In genomic region chr8:125255006-125255685, GRCm38 (mm10) we compare ENCODE assay signal across 8 mouse cellular contexts.
DNase-seq lines count a peak whose midpoint lies in the region; ATAC-seq lines count a peak whose summit lies in the region.

No protein-coding gene starts in this region.

- H3K4me1 ChIP-seq in heart, embryonic 11.5 days (ENCODE audit: control insufficient read depth, insufficient read depth, low read length) = peaks cover 9% of the 10 kb centered on the region; the same call in 1 of the 2 replicates
- peaks cover 14% of the 10 kb centered on the region for H3K4me1 ChIP-seq in forebrain, embryonic 14.5 days (ENCODE audit: control insufficient read depth, insufficient read depth, low read length)
- peaks cover 36% of the 10 kb centered on the region for H3K4me1 ChIP-seq in neural tube, embryonic 13.5 days (replicated peaks)

- intact Hi-C loops in heart, postnatal 14 days (cut with DNase I) = no loop called here

- H3K9me3 ChIP-seq in heart, embryonic 11.5 days (replicated peaks; ENCODE audit: control insufficient read depth, low read length) = no peaks in the 10 kb centered on the region
- no peaks in the 10 kb centered on the region for H3K9me3 ChIP-seq in forebrain, embryonic 14.5 days (replicated peaks; ENCODE audit: control insufficient read depth, low read length)
- no peaks in the 10 kb centered on the region for H3K9me3 ChIP-seq in neural tube, embryonic 13.5 days

- H3K4me2 ChIP-seq in heart, embryonic 11.5 days = peak overlapping the region; percentile 75
- H3K4me2 ChIP-seq in forebrain, embryonic 14.5 days (ENCODE audit: low read length) = peak overlapping the region; percentile 82
- H3K4me2 ChIP-seq in neural tube, embryonic 13.5 days = peak overlapping the region; percentile 57

- ATAC-seq in heart, embryonic 11.5 days (replicated peaks; ENCODE audit: insufficient number of reproducible peaks, low FRiP score, low TSS enrichment) = no peak
- ATAC-seq in forebrain, embryonic 14.5 days = no peak; the same call in 1 of the 2 replicates
- ATAC-seq in neural tube, embryonic 13.5 days (ENCODE audit: low read depth) = peak; percentile 22; the same call in 1 of the 2 replicates

- no peaks in the 10 kb centered on the region for H3K27me3 ChIP-seq in heart, embryonic 11.5 days (ENCODE audit: control insufficient read depth, insufficient read depth, low read length)
- no peaks in the 10 kb centered on the region for H3K27me3 ChIP-seq in forebrain, embryonic 14.5 days (replicated peaks; ENCODE audit: control insufficient read depth, insufficient read depth, low read length)
- no peaks in the 10 kb centered on the region for H3K27me3 ChIP-seq in neural tube, embryonic 13.5 days

- no peak overlapping the region for H3K4me3 ChIP-seq in heart, embryonic 11.5 days (ENCODE audit: low read depth, low read length)
- H3K4me3 ChIP-seq in forebrain, embryonic 14.5 days (ENCODE audit: low read depth, low read length) = peak overlapping the region; percentile 37
- H3K4me3 ChIP-seq in neural tube, embryonic 13.5 days = peak overlapping the region; percentile 37; the same call in 1 of the 2 replicates

- DNase-seq in heart, postnatal 14 days = no peak
- DNase-seq in brain, adult 2 months (ENCODE audit: low read depth, low spot score) = peak; percentile 92
- DNase-seq in forebrain, embryonic 14.5 days (ENCODE audit: low spot score) = peak; percentile 49
- peak; percentile 65 for DNase-seq in layer of hippocampus, adult 9-11 months
- DNase-seq in liver = no peak
- DNase-seq in spleen, postnatal 36 days (ENCODE audit: low spot score in 2 of 2) = no peak

- WGBS in heart, embryonic 11.5 days (ENCODE audit: insufficient replicate concordance) = 76% methylated on average over 11 of the region's 11 CpGs
- WGBS in forebrain, embryonic 14.5 days = 49% methylated on average over 11 of the region's 11 CpGs
- 36% methylated on average over 11 of the region's 11 CpGs for WGBS in neural tube, embryonic 13.5 days

- no peak overlapping the region; the same call in 1 of the 2 replicates for H3K9ac ChIP-seq in heart, embryonic 11.5 days (ENCODE audit: low read depth, low read length)
- H3K9ac ChIP-seq in forebrain, embryonic 14.5 days (ENCODE audit: low read length) = peak overlapping the region; percentile 67
- peak overlapping the region; percentile 67 for H3K9ac ChIP-seq in neural tube, embryonic 13.5 days

- H3K27ac ChIP-seq in heart, embryonic 11.5 days (ENCODE audit: low read depth, low read length) = peak overlapping the region; percentile 83; the same call in 1 of the 2 replicates
- peak overlapping the region; percentile 96 for H3K27ac ChIP-seq in forebrain, embryonic 14.5 days (ENCODE audit: low read depth, low read length)
- H3K27ac ChIP-seq in neural tube, embryonic 13.5 days (replicated peaks) = peak overlapping the region; percentile 92

- no peaks in the 10 kb centered on the region for H3K36me3 ChIP-seq in heart, embryonic 11.5 days (ENCODE audit: control insufficient read depth, insufficient read depth, low read length)
- no peaks in the 10 kb centered on the region for H3K36me3 ChIP-seq in forebrain, embryonic 14.5 days (ENCODE audit: control insufficient read depth, insufficient read depth, low read length)
- H3K36me3 ChIP-seq in neural tube, embryonic 13.5 days = no peaks in the 10 kb centered on the region

Comparison
In these comparisons a context has a peak if more than half of its experiments do, and no peak if none do; other contexts are left out.
1. DNase-seq: peak in brain, adult 2 months (single experiment), forebrain, embryonic 14.5 days (single experiment) and layer of hippocampus, adult 9-11 months (single experiment); none in heart, postnatal 14 days (0 of 2), liver (single experiment) and spleen, postnatal 36 days (0 of 2).
2. Peak in every context shown above with its lines, with median percentiles within 50 percentile points of each other: H3K27ac ChIP-seq and H3K4me2 ChIP-seq.